Mouse (Mus musculus) cerebellum, postnatal 36 days (tissue): ENCODE results near the gene AA986860.

Source experiments
- DNase-seq, 2 experiments: peaks; one replicate each; pipeline ENCODE4 v3.0.0; 2021 to 2022; ENCODE audit warnings: mixed read lengths in 2 of 2

Gene AA986860

GRCm38 (mm10) chr1:130779867-130780266 lies 48.1 kb downstream of the AA986860 start:
- no peak for DNase-seq

DNA sequence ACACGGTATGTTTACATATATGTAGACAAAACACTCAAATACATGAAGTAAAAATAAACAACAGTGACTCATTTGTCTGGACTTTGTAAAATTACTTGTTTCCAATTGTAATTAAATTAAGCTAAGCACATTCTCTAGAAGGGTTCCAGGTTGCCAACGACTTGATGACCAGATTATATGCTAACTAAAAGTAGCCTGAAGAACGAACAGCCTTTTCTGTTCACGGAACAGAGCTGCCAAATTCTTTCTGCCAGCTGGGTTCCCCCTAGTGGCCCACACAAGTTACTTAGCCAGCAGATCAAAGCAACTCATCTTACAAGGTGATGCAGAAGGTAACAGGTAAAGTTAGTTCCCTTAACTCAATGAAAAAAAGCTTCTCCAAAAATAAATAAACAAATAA lies 52.3 kb downstream of the AA986860 start:
- peak; percentile 18 to 21 for DNase-seq

DNA sequence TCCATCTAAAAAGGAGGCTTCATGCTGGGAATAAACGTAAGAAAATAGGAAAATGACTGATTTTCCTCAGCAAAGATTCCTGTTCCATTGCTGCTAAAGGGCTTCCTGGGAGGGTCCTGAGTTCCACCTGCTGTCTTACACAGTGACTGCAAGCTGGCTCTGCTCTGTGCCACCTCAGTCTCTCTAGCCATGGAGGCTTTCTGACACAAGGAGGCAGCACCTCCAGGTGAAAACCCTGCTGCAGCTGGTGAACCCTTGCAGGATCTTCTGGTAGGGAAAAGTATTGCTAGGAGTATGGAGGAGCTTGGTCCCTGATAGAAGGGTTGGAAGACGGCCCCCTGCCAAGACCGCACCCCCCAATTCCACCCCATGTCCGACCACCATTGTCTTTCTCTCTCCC lies 55.2 kb downstream of the AA986860 start:
- DNase-seq: no peak

GRCm38 (mm10) chr1:130789512-130790451 lies 58.0 kb downstream of the AA986860 start:
- no peak for DNase-seq
